Mouse (Mus musculus) liver, embryonic 12.5 days (tissue): ENCODE results near the gene Anpep. TPM values are rescaled to one million over a fixed set of nuclear protein-coding genes. Genes with fewer than 3 reads are reported as not detected.

Experiments
- polyA plus RNA-seq: library from polyadenylated mRNA; unstranded; fragments of >200 nt; fragmentation: Nextera tagmentation; extraction: Ambion mirVana; gene quantifications from 2 replicates; pipeline ENCODE4 v1.2.1, GENCODE M21; 2016

Anpep gene
- polyA plus RNA-seq, 1 experiment from 2014 or later, result 13.8 TPM

Other genes with a start within 250 kb of the Anpep start
- not detected in 2 replicates for gene Rhcg, start 243.4 kb downstream of the Anpep start, polyA plus RNA-seq
- gene Ticrr, start 200.9 kb downstream of the Anpep start, polyA plus RNA-seq, result 12.0 and 12.7 TPM in 2 replicates
- gene Kif7, start 145.3 kb downstream of the Anpep start, polyA plus RNA-seq, result 1.4 and 1.7 TPM in 2 replicates
- not detected in 2 replicates for gene Plin1, start 128.2 kb downstream of the Anpep start, polyA plus RNA-seq
- gene Pex11a, start 117.9 kb downstream of the Anpep start, polyA plus RNA-seq, result 1.3 TPM in 2 replicates
- 0.07 and 0.11 TPM in 2 replicates for gene Wdr93, start 117.9 kb downstream of the Anpep start, polyA plus RNA-seq
- 0.10 TPM in 1 of 2 replicates, not detected in the other for gene Mesp1, start 67.3 kb downstream of the Anpep start, polyA plus RNA-seq
- 0.06 TPM in 2 replicates for gene Mesp2, start 50.3 kb downstream of the Anpep start, polyA plus RNA-seq
- 12.9 and 16.6 TPM in 2 replicates for gene Ap3s2, start 59.6 kb upstream of the Anpep start, polyA plus RNA-seq
- gene Arpin, start 74.3 kb upstream of the Anpep start, polyA plus RNA-seq, result 5.1 and 5.4 TPM in 2 replicates
- 7.2 and 8.9 TPM in 2 replicates for gene Zfp710, start 163.8 kb upstream of the Anpep start, polyA plus RNA-seq